Mouse (Mus musculus) neural tube, embryonic 12.5 days (tissue): ENCODE results near the gene Mical3. TPM values are rescaled to one million over a fixed set of nuclear protein-coding genes. Genes with fewer than 3 reads are reported as not detected.
A peak's percentile ranks its signal among the peaks of the same experiment; 100 is the strongest.

ENCODE experiments used
- ATAC-seq: fragments of 200-750 bp; cut with Nextera tagmentation; 2 replicates; pipeline ENCODE4 v1.8.0; 2017; ENCODE audit warnings: low read depth, mild to moderate bottlenecking, moderate TSS enrichment, moderate library complexity; ENCODE audit not compliant: low FRiP score
- H3K27ac ChIP-seq: fragments of 300-500 bp; sonication (generic); 2 replicates; pipeline ENCODE4 v1.5.1; 2016
- H3K27me3 ChIP-seq: fragments of 300-500 bp; sonication (generic); replicated peaks from 2 replicates; pipeline ENCODE4 v1.6.1; 2016; ENCODE audit warnings: mild to moderate bottlenecking
- H3K36me3 ChIP-seq: fragments of 300-500 bp; sonication (generic); 2 replicates; pipeline ENCODE4 v1.6.1; 2016; ENCODE audit warnings: mild to moderate bottlenecking
- H3K4me1 ChIP-seq: fragments of 300-500 bp; sonication (generic); 2 replicates; pipeline ENCODE4 v1.6.1; 2016
- H3K4me2 ChIP-seq: fragments of 300-500 bp; sonication (generic); replicated peaks from 2 replicates; pipeline ENCODE4 v1.6.1; 2016; ENCODE audit warnings: mild to moderate bottlenecking
- H3K4me3 ChIP-seq: fragments of 300-500 bp; sonication (generic); 2 replicates; pipeline ENCODE4 v1.5.1; 2016
- H3K9ac ChIP-seq: fragments of 300-500 bp; sonication (generic); 2 replicates; pipeline ENCODE4 v1.6.1; 2016; ENCODE audit warnings: mild to moderate bottlenecking
- H3K9me3 ChIP-seq: fragments of 300-500 bp; sonication (generic); 2 replicates; pipeline ENCODE4 v1.6.1; 2016; ENCODE audit warnings: mild to moderate bottlenecking
- WGBS: fragments of 180-500 bp; shearing (Covaris S2); methylation state at CpG from one replicate; pipeline ENCODE4 v1.1.7; 2016; 5-methylcytosine and 5-hydroxymethylcytosine counted together
- polyA plus RNA-seq: library from polyadenylated mRNA; unstranded; fragments of >200 nt; fragmentation: Nextera tagmentation; extraction: Ambion mirVana; gene quantifications from 2 replicates; pipeline ENCODE4 v1.2.1, GENCODE M21; 2016

The Mical3 gene
- polyA plus RNA-seq, 1 experiment from 2014 or later: 17.3 TPM

GRCm38 (mm10) chr6:121093662-121094408, 37.0 kb downstream of the Mical3 start:
- Histone ChIP-seq H3K9ac (no peak overlapping the region), H3K4me2 (no peak overlapping the region), H3K27ac (no peak overlapping the region), H3K4me3 (no peak overlapping the region), H3K4me1 (peaks cover 12% of the 10 kb centered on the region), H3K36me3 (peaks cover 4% of the 10 kb centered on the region; the same call in 1 of the 2 replicates), H3K9me3 (no peaks in the 10 kb centered on the region), H3K27me3 (no peaks in the 10 kb centered on the region)
- WGBS: 92% methylated on average over 8 of the region's 8 CpGs
- ATAC-seq: no peak

- WGBS: 96% methylated on average over 11 of the region's 11 CpGs
- ATAC-seq: no peak
- Histone ChIP-seq H3K4me3 (no peak overlapping the region), H3K27ac (no peak overlapping the region), H3K27me3 (no peaks in the 10 kb centered on the region), H3K9me3 (no peaks in the 10 kb centered on the region), H3K36me3 (peaks cover 4% of the 10 kb centered on the region; the same call in 1 of the 2 replicates), H3K4me2 (no peak overlapping the region), H3K4me1 (peaks cover 4% of the 10 kb centered on the region; the same call in 1 of the 2 replicates), H3K9ac (no peak overlapping the region)
Observed at GRCm38 (mm10) chr6:121090786-121091185, 40.0 kb downstream of the Mical3 start.

GRCm38 (mm10) chr6:121087586-121088245, 43.1 kb downstream of the Mical3 start:
- 88% methylated on average over 22 of the region's 22 CpGs for WGBS
- ATAC-seq: no peak
- H3K9ac ChIP-seq: no peak overlapping the region
- peaks cover 4% of the 10 kb centered on the region; the same call in 1 of the 2 replicates for H3K4me1 ChIP-seq
- no peak overlapping the region for H3K27ac ChIP-seq
- H3K36me3 ChIP-seq: peaks cover 4% of the 10 kb centered on the region; the same call in 1 of the 2 replicates
- H3K27me3 ChIP-seq: no peaks in the 10 kb centered on the region
- no peaks in the 10 kb centered on the region for H3K9me3 ChIP-seq
- no peak overlapping the region for H3K4me2 ChIP-seq
- no peak overlapping the region for H3K4me3 ChIP-seq

- no peak overlapping the region for H3K4me3 ChIP-seq
- peaks cover 4% of the 10 kb centered on the region; the same call in 1 of the 2 replicates for H3K36me3 ChIP-seq
- H3K4me2 ChIP-seq: no peak overlapping the region
- H3K9ac ChIP-seq: no peak overlapping the region
- H3K27me3 ChIP-seq: no peaks in the 10 kb centered on the region
- peaks cover 5% of the 10 kb centered on the region; the same call in 1 of the 2 replicates for H3K4me1 ChIP-seq
- no peaks in the 10 kb centered on the region for H3K9me3 ChIP-seq
- no peak overlapping the region for H3K27ac ChIP-seq
- ATAC-seq: no peak
- 88% methylated on average over 10 of the region's 10 CpGs for WGBS
Observed at GRCm38 (mm10) chr6:121087127-121087526, 43.7 kb downstream of the Mical3 start.

- ATAC-seq: no peak
- H3K27ac ChIP-seq: no peak overlapping the region
Observed at GRCm38 (mm10) chr6:121086226-121086625, 44.6 kb downstream of the Mical3 start.

GRCm38 (mm10) chr6:121084050-121084480, 46.7 kb downstream of the Mical3 start:
- Histone ChIP-seq H3K36me3 (no peaks in the 10 kb centered on the region), H3K4me1 (peaks cover 13% of the 10 kb centered on the region), H3K9ac (no peak overlapping the region), H3K4me3 (no peak overlapping the region), H3K27ac (no peak overlapping the region), H3K4me2 (no peak overlapping the region), H3K27me3 (no peaks in the 10 kb centered on the region), H3K9me3 (no peaks in the 10 kb centered on the region)
- no peak for ATAC-seq
- 79% methylated on average over 6 of the region's 6 CpGs for WGBS

More at GRCm38 (mm10) chr6:121086226-121086625, 44.6 kb downstream of the Mical3 start:
- H3K9me3 ChIP-seq: no peaks in the 10 kb centered on the region
- peaks cover 4% of the 10 kb centered on the region; the same call in 1 of the 2 replicates for H3K36me3 ChIP-seq
- H3K4me3 ChIP-seq: no peak overlapping the region
- no peak overlapping the region for H3K4me2 ChIP-seq
- 88% methylated on average over 9 of the region's 9 CpGs for WGBS
- H3K4me1 ChIP-seq: peaks cover 12% of the 10 kb centered on the region
- H3K27me3 ChIP-seq: no peaks in the 10 kb centered on the region
- no peak overlapping the region for H3K9ac ChIP-seq

- ATAC-seq: no peak
- H3K27me3 ChIP-seq: no peaks in the 10 kb centered on the region
- no peak overlapping the region for H3K27ac ChIP-seq
- H3K9ac ChIP-seq: no peak overlapping the region
- WGBS: 88% methylated on average over 10 of the region's 10 CpGs
- H3K9me3 ChIP-seq: no peaks in the 10 kb centered on the region
- H3K4me3 ChIP-seq: no peak overlapping the region
- no peak overlapping the region for H3K4me2 ChIP-seq
- peaks cover 11% of the 10 kb centered on the region for H3K4me1 ChIP-seq
- no peaks in the 10 kb centered on the region for H3K36me3 ChIP-seq
Observed at GRCm38 (mm10) chr6:121082094-121082473, 48.7 kb downstream of the Mical3 start.

GRCm38 (mm10) chr6:121081288-121082093, 49.3 kb downstream of the Mical3 start:
- ATAC-seq: peak; percentile 46
- no peak overlapping the region for H3K4me3 ChIP-seq

GRCm38 (mm10) chr6:121078175-121078574, 52.6 kb downstream of the Mical3 start:
- no peak for ATAC-seq
- Histone ChIP-seq H3K27me3 (no peaks in the 10 kb centered on the region), H3K4me1 (peaks cover 10% of the 10 kb centered on the region), H3K27ac (no peak overlapping the region), H3K9me3 (no peaks in the 10 kb centered on the region), H3K9ac (no peak overlapping the region), H3K36me3 (no peaks in the 10 kb centered on the region), H3K4me2 (no peak overlapping the region), H3K4me3 (no peak overlapping the region)
- WGBS: 81% methylated on average over 5 of the region's 5 CpGs

More at GRCm38 (mm10) chr6:121081288-121082093, 49.3 kb downstream of the Mical3 start:
- H3K4me1 ChIP-seq: peaks cover 10% of the 10 kb centered on the region
- H3K9ac ChIP-seq: no peak overlapping the region
- no peak overlapping the region for H3K27ac ChIP-seq
- H3K36me3 ChIP-seq: no peaks in the 10 kb centered on the region
- WGBS: 60% methylated on average over 26 of the region's 26 CpGs
- H3K4me2 ChIP-seq: no peak overlapping the region
- no peaks in the 10 kb centered on the region for H3K9me3 ChIP-seq
- H3K27me3 ChIP-seq: no peaks in the 10 kb centered on the region

GRCm38 (mm10) chr6:121076929-121077566, 53.8 kb downstream of the Mical3 start:
- no peak overlapping the region for H3K9ac ChIP-seq
- H3K36me3 ChIP-seq: no peaks in the 10 kb centered on the region
- ATAC-seq: no peak
- H3K4me1 ChIP-seq: peaks cover 7% of the 10 kb centered on the region
- 93% methylated on average over 12 of the region's 12 CpGs for WGBS
- no peaks in the 10 kb centered on the region for H3K9me3 ChIP-seq
- H3K4me2 ChIP-seq: no peak overlapping the region
- H3K4me3 ChIP-seq: no peak overlapping the region
- no peak overlapping the region for H3K27ac ChIP-seq
- no peaks in the 10 kb centered on the region for H3K27me3 ChIP-seq

GRCm38 (mm10) chr6:121075763-121076162, 55.0 kb downstream of the Mical3 start:
- Histone ChIP-seq H3K4me3 (no peak overlapping the region), H3K4me1 (0 out of 2 replicates have a peak, but pooled peaks cover 2% of the 10 kb centered on the region), H3K27me3 (no peaks in the 10 kb centered on the region), H3K27ac (no peak overlapping the region), H3K36me3 (no peaks in the 10 kb centered on the region), H3K9me3 (no peaks in the 10 kb centered on the region), H3K4me2 (no peak overlapping the region), H3K9ac (no peak overlapping the region)
- 97% methylated on average over 1 of the region's 1 CpGs for WGBS
- no peak for ATAC-seq
